19 mouse cellular contexts compared by ENCODE assay signal in the genomic region with DNA sequence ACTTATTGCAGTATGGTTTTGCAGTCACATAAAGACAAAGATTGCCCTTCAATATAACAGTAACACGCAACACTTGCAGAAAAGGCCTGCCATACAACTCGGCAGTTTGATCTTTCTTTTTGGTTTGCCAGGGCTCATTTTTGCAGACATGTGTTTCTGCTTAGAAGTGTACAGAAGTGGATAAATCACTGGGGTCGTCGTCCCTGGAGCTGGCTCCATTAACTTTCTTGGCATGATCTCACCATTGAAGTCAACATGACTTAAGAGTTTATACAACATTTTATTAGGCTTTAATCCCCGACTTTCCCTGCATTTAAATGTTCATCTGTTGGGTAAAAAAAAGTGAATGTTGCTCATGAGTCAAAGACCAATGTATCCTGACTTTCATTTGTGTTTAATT.
DNase-seq lines count a peak whose midpoint lies in the region; ATAC-seq and TF ChIP-seq lines count a peak whose summit lies in the region.
"Had no signal": no experiment of that assay in that cellular context is flagged by ENCODE, and none has a peak within 500 bp of the region (broad histone marks: within the 10 kb centered on the region; RNA-seq: fewer than 3 reads in every experiment).

No protein-coding gene starts in this region.

- no peaks in the 10 kb centered on the region for H3K27me3 ChIP-seq in lung, embryonic 14.5 days (ENCODE audit: insufficient read depth, low read length)
- no peaks in the 10 kb centered on the region for H3K27me3 ChIP-seq in stomach, embryonic 15.5 days (replicated peaks)
- H3K27me3 ChIP-seq: CH12.LX; neural tube, embryonic 12.5 days had no signal

- DNase-seq in gastrocnemius, postnatal 25 days, result peak; percentile 13
- DNase-seq in gastrocnemius, postnatal 10 days, result no peak
- DNase-seq in lung, embryonic 14.5 days, result peak; percentile 71
- no peak for DNase-seq in lung, postnatal 25 days (ENCODE audit: low spot score)
- peak; percentile 86 for DNase-seq in hindlimb bud, embryonic 11.5 days (ENCODE audit: extremely low spot score, low read depth, low spot score)
- no peak for DNase-seq in spleen, postnatal 14 days (ENCODE audit: low spot score in 2 of 2)
- DNase-seq in thymus, postnatal 10 days (ENCODE audit: low spot score in 2 of 2), result no peak
- DNase-seq: adrenal gland, postnatal 25 days; cerebellum, adult 9-10 months; heart, postnatal 10 days; lung, postnatal 10 days; right cerebral cortex, postnatal 25 days had no signal

- no peak overlapping the region for H3K9ac ChIP-seq in lung, embryonic 14.5 days
- H3K9ac ChIP-seq in stomach, embryonic 15.5 days, result no peak overlapping the region
- H3K9ac ChIP-seq: neural tube, embryonic 12.5 days had no signal

- no peak overlapping the region for H3K4me3 ChIP-seq in lung, embryonic 14.5 days (ENCODE audit: low read depth, low read length)
- H3K4me3 ChIP-seq in stomach, embryonic 15.5 days (replicated peaks), result no peak overlapping the region
- H3K4me3 ChIP-seq: erythroblast, embryonic 14.5 days; neural tube, embryonic 12.5 days had no signal

- WGBS in lung, embryonic 14.5 days, result 36% methylated on average over 5 of the region's 5 CpGs
- 41% methylated on average over 5 of the region's 5 CpGs for WGBS in stomach, embryonic 15.5 days

- no peak for TF ChIP-seq CTCF in lung, embryonic 14.5 days (IDR thresholded peaks at IDR 0.05; ENCODE audit: low read depth)

- no peaks in the 10 kb centered on the region for H3K9me3 ChIP-seq in lung, embryonic 14.5 days (ENCODE audit: low read depth, low read length)
- H3K9me3 ChIP-seq in stomach, embryonic 15.5 days, result no peaks in the 10 kb centered on the region
- H3K9me3 ChIP-seq: neural tube, embryonic 12.5 days had no signal

- no peaks in the 10 kb centered on the region for H3K36me3 ChIP-seq in lung, embryonic 14.5 days (ENCODE audit: insufficient read depth)
- H3K36me3 ChIP-seq in stomach, embryonic 15.5 days, result no peaks in the 10 kb centered on the region
- H3K36me3 ChIP-seq: neural tube, embryonic 12.5 days had no signal

- ATAC-seq in lung, embryonic 14.5 days (ENCODE audit: insufficient read depth), result peak; percentile 62; the same call in 1 of the 2 replicates
- no peak for ATAC-seq in stomach, embryonic 15.5 days (ENCODE audit: insufficient read depth, low FRiP score, low read depth)
- ATAC-seq: forebrain, embryonic 16.5 days; hindbrain, postnatal 0 days had no signal

- no peak overlapping the region for H3K27ac ChIP-seq in lung, embryonic 14.5 days (ENCODE audit: low read depth)
- peak overlapping the region; percentile 57; the same call in 1 of the 2 replicates for H3K27ac ChIP-seq in stomach, embryonic 15.5 days
- H3K27ac ChIP-seq: hindbrain, postnatal 0 days; neural tube, embryonic 12.5 days had no signal

- no peaks in the 10 kb centered on the region for H3K4me1 ChIP-seq in lung, embryonic 14.5 days (ENCODE audit: insufficient read depth)
- H3K4me1 ChIP-seq in stomach, embryonic 15.5 days, result peaks cover 8% of the 10 kb centered on the region; the same call in 1 of the 2 replicates
- H3K4me1 ChIP-seq: neural tube, embryonic 12.5 days had no signal

- no peak overlapping the region for H3K4me2 ChIP-seq in lung, embryonic 14.5 days
- no peak overlapping the region for H3K4me2 ChIP-seq in stomach, embryonic 15.5 days
- H3K4me2 ChIP-seq: liver, embryonic 11.5 days; neural tube, embryonic 12.5 days had no signal

Comparison
In these comparisons a context has a peak if more than half of its experiments do, and no peak if none do; other contexts are left out.
1. DNase-seq: peak in gastrocnemius, postnatal 25 days (single experiment), lung, embryonic 14.5 days (single experiment) and hindlimb bud, embryonic 11.5 days (single experiment); none in gastrocnemius, postnatal 10 days (single experiment), lung, postnatal 25 days (single experiment), spleen, postnatal 14 days (0 of 2) and thymus, postnatal 10 days (0 of 2).